Mouse (Mus musculus) heart, adult 11 months (tissue): ENCODE results near the gene Tnip3.

Experiments
- DNase-seq: peaks from one replicate; pipeline ENCODE4 v3.0.0; 2022

Tnip3 gene

GRCm38 (mm10) chr6:65585333-65586053 lies 60.4 kb downstream of the Tnip3 start:
- DNase-seq: no peak

GRCm38 (mm10) chr6:65588847-65589246 lies 63.7 kb downstream of the Tnip3 start:
- DNase-seq: peak; percentile 65

- DNase-seq: no peak
Observed at GRCm38 (mm10) chr6:65590018-65590417, 64.9 kb downstream of the Tnip3 start.

GRCm38 (mm10) chr6:65594171-65594570 lies 69.1 kb downstream of the Tnip3 start:
- DNase-seq: peak; percentile 95

GRCm38 (mm10) chr6:65595371-65595770 lies 70.3 kb downstream of the Tnip3 start:
- DNase-seq: no peak

- peak; percentile 71 for DNase-seq
Observed at GRCm38 (mm10) chr6:65597056-65597818, 72.1 kb downstream of the Tnip3 start.

GRCm38 (mm10) chr6:65598522-65598921 lies 73.4 kb downstream of the Tnip3 start:
- peak; percentile 62 for DNase-seq

- DNase-seq: no peak
Observed at GRCm38 (mm10) chr6:65599865-65600739, 75.0 kb downstream of the Tnip3 start.

- DNase-seq: no peak
Observed at GRCm38 (mm10) chr6:65600887-65601286, 75.8 kb downstream of the Tnip3 start.

- DNase-seq: peak; percentile 53
Observed at GRCm38 (mm10) chr6:65605778-65606177, 80.7 kb downstream of the Tnip3 start.

GRCm38 (mm10) chr6:65606946-65607345 lies 81.8 kb downstream of the Tnip3 start:
- no peak for DNase-seq

- peak; percentile 91 for DNase-seq
Observed at GRCm38 (mm10) chr6:65611834-65612233, 86.7 kb downstream of the Tnip3 start.

- DNase-seq: peak; percentile 64
Observed at GRCm38 (mm10) chr6:65613924-65614585, 88.9 kb downstream of the Tnip3 start.

GRCm38 (mm10) chr6:65615641-65616040 lies 90.5 kb downstream of the Tnip3 start:
- DNase-seq: no peak

GRCm38 (mm10) chr6:65621260-65621659 lies 96.1 kb downstream of the Tnip3 start:
- DNase-seq: no peak

GRCm38 (mm10) chr6:65623016-65623715 lies 98.1 kb downstream of the Tnip3 start:
- no peak for DNase-seq

- no peak for DNase-seq
Observed at GRCm38 (mm10) chr6:65630578-65630977, 105.5 kb downstream of the Tnip3 start.

- DNase-seq: no peak
Observed at GRCm38 (mm10) chr6:65632184-65632583, 107.1 kb downstream of the Tnip3 start.

- DNase-seq: no peak
Observed at GRCm38 (mm10) chr6:65642431-65642830, 117.3 kb downstream of the Tnip3 start.

GRCm38 (mm10) chr6:65644110-65644509 lies 119.0 kb downstream of the Tnip3 start:
- DNase-seq: no peak

GRCm38 (mm10) chr6:65646408-65646807 lies 121.3 kb downstream of the Tnip3 start:
- DNase-seq: no peak

GRCm38 (mm10) chr6:65647731-65648130 lies 122.6 kb downstream of the Tnip3 start:
- DNase-seq: no peak
